Mouse (Mus musculus): ENCODE measurements around the gene Trim46.

The Trim46 gene

DNA sequence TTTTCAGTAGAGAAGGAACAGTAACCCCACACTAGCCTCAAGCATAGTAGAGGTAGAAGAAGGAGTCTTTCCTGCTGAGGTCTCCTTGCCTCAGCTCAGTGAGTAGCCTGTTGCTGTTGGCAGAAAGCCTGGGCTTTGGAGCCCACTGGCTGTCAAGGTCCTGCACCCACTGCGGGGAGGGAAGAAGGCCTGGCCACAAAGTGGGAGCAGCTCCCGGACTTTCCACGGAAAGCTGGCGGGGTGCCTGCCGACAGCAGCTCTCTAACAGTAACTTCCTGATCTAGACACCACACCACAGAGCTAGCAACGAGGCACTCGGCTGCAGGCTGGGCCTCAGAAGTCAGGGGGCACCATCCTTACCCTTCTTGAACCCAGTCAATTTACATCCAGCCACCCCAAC is 35.4 kb downstream of the Trim46 start:
- intact Hi-C loops (cut with DNase I): no loop called here

- intact Hi-C loops (cut with DNase I): no loop called here
Measured at GRCm38 (mm10) chr3:89210162-89210561, 35.9 kb downstream of the Trim46 start.

GRCm38 (mm10) chr3:89209731-89210130 is 36.4 kb downstream of the Trim46 start:
- intact Hi-C loops (cut with DNase I): no loop called here

GRCm38 (mm10) chr3:89208736-89209135 is 37.4 kb downstream of the Trim46 start:
- intact Hi-C loops (cut with DNase I): no loop called here

DNA sequence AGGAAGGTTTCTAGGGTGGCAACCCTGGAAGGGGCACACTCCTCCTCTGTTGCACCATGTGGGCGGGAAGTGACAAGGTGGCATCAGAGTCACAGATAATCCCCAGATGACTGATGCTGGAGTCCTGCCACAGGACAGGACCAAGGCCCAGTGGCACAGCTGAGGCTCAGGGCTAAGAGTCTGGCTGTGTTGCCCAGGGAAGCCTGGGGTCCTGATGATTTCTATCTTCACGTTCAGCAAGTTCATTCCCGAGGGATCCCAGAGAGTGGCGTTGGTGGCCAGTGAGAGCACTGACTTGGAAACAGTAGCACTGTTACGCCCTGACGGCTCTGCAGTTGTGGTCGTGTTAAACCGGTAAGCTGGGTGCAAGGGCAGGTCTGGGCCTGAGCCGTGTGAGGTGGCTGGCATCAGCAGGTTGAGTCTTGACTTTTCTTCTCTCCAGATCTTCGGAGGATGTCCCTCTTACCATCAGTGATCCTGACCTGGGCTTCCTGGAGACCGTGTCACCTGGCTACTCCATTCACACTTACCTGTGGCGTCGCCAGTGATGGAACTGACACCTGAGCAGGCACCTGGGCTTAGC is 37.9 kb downstream of the Trim46 start:
- intact Hi-C loops (cut with DNase I): no loop called here

GRCm38 (mm10) chr3:89206695-89207094 is 39.4 kb downstream of the Trim46 start:
- intact Hi-C loops (cut with DNase I): no loop called here

DNA sequence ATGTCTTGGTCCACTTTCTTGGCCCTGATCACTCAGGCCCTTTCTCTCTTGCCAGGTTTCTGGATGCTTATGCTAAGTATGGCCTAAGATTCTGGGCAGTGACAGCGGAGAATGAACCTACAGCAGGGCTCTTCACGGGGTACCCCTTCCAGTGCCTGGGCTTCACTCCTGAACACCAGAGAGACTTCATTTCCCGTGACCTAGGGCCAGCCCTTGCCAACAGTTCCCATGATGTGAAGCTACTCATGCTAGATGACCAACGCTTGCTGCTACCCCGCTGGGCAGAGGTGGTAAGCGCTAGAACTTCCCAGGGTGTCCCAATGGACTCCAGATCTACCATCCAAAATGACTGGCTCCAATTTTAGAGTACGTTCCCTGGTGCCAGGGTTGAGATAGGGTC is 40.0 kb downstream of the Trim46 start:
- intact Hi-C loops (cut with DNase I): no loop called here

GRCm38 (mm10) chr3:89203142-89203514 is 43.0 kb downstream of the Trim46 start:
- intact Hi-C loops (cut with DNase I): no loop called here

DNA sequence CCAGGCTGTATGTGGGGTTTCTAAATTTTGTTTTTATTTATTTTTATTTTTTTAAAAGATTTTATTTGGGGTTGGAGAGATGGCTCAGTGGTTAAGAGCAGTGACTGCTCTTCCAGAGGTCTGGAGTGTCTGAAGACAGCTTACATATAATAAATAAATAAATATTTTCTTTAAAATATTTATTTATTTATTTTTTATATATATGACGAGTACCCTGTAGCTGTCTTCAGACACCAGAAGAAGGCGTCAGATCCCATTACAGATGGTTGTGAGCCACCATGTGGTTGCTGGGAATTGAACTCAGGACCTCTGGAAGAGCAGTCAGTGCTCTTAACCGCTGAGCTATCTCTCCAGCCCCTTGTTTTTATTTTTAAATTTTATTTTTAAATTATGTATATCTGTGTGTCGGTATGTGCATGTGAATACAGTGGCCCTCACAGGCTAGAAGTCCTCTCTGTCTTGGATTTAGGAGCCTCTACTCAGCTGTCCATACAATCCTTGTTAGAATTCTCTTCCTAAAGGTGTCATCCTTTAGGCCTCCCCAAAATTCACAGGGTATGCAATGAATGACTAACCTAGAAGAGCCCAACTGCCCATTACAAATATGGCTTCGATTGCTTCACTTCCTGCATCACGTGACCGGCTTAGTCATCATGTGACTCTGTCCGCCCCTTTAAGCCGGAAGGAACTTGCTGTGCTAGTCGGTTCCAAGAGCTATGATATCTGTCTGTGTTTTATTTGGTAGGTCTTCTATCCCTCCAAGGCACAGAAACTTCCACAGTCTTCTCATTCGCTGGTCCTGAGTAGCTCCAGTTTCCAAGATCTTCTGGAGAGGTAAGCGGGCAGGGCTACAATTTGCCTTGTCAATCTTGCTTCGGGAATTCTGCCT is 43.6 kb downstream of the Trim46 start, which contains the start of gene Gba:
Gba (plus strand) TSS at position 676 of the 889 bp plus-strand sequence.
- intact Hi-C loops (cut with DNase I): no loop called here

DNA sequence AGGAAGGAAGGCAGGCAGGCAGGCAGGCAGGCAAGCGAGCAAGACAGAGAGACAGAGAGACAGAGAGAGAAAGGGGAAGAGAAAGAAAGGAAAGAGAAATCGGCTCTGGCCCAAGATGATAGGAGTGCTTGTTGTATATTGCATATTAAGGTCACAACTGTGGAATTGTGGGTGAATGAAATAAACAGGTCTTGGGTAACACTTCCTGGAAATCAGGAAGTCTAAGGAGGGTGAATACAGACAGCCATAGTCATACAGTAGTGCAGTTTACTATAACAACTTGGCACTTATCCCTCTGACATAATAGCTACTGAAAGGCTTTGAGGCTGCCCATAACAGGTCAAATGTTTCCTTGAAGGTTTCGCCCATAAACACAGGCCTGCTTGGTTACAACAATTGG is 46.3 kb downstream of the Trim46 start:
- intact Hi-C loops (cut with DNase I): loop anchor here (2.0 kb wide), 1 partner anchor 13 kb away; no protein-coding TSS in a partner anchor

DNA sequence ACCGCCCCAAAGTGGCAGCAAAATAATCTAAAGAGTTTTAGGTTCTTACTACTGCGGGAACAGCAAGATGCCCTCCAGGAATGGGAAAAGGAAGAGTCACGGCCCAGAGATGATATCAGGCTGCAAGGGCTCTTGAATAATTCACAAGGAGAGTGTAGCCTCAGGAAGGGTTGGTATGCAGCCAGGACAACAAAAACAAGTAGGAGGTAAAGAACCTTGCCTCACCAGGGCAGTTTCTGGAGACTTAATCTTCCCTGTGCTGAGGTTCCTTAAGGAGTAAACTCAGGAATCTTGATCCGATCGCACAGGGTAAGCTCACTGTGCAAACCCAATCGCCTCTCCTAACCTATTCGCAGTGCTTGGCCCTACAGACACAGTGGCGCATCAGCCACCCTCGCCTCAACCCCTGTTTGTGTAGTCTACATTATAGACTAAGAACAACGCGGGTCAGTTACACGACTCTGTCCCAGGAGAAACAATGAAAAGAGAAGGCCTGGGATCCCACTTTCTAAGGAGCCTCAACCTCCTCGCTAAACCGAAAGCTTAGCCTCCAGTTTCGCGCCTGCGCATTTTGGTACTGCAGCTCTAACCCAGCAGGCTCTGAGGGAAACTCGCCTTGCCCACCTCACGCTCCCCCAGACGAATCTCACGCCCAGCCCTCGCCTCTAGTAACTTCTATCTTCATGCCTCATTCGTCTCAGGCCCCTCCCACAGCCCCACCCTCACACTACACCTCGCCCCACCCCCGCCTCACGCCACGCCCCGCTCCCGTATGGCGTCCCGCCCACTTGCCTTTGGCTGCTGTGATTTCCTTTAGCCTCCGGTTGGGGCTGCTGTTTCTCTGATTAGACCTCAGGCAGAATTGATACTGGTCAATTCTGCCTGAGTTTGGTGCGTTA is 49.9 kb downstream of the Trim46 start:
- intact Hi-C loops (cut with DNase I): no loop called here

DNA sequence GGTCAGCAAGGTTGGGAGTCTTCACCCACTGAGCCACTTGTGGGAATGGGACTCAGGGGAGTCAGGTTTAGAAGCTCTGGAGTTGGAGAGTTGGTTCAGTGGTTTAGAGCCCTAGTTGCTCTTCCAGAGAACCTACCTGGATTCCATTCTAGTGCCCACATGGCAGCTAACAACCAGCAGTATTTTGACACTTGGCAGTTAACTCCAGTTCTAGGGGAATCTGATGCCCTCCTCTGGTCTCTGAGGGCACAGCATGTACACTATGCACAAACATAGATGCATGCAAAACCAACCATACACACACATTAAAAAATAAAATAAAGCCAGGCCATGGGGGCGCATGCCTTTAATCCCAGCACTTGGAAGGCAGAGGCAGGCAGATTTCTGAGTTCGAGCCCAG is 52.3 kb downstream of the Trim46 start:
- intact Hi-C loops (cut with DNase I): no loop called here

- intact Hi-C loops (cut with DNase I): no loop called here
Measured at GRCm38 (mm10) chr3:89193351-89193750, 52.8 kb downstream of the Trim46 start.

GRCm38 (mm10) chr3:89190436-89190835 is 55.7 kb downstream of the Trim46 start:
- intact Hi-C loops (cut with DNase I): no loop called here

DNA sequence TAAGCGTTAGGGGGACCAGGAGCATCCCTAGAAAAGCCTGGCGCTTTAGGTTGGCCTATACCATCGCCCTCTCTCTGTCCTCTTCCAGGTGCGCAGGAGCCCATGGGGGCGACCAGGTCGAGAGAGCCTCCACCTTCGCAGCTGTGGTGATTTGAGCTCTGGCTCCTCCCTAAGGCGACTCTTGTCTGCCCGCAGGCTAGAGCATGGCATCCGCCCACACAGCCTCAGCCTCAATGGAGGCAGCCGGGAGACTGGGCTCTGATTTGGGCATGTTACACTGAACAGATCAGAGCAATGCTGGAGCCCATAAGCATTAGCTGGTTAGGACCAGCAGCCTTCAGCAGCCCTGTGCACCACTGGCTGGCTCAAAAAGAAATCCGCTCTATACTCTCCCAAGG is 57.6 kb downstream of the Trim46 start:
- intact Hi-C loops (cut with DNase I): no loop called here

- intact Hi-C loops (cut with DNase I): no loop called here
Measured at GRCm38 (mm10) chr3:89187690-89188477, 58.2 kb downstream of the Trim46 start.

DNA sequence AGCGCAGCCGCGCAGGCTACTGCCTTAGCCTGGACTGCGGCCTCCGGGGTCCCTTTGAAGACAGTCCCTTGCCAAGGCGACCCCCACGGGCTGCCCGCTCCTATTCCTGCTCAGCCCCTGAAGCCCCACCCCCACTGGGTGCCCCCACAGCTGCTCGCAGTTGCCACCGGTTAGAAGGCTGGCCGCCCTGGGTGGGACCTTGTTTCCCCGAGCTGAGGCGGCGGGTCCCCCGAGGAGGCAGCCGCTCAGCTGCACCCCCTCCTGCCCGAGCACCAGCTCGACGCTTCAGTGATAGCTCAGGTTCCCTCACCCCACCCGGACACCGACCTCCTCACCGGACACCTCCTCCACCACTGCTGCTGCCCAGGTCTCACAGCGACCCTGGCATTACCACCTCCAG is 58.9 kb downstream of the Trim46 start:
- intact Hi-C loops (cut with DNase I): no loop called here
